Mouse (Mus musculus): ENCODE measurements around the gene Vmn1r67. TPM values are rescaled to one million over a fixed set of nuclear protein-coding genes. Genes with fewer than 3 reads are reported as not detected.

The Vmn1r67 gene
- not detected in 2 replicates for polyA plus RNA-seq (2012; rRNA removed)

DNA sequence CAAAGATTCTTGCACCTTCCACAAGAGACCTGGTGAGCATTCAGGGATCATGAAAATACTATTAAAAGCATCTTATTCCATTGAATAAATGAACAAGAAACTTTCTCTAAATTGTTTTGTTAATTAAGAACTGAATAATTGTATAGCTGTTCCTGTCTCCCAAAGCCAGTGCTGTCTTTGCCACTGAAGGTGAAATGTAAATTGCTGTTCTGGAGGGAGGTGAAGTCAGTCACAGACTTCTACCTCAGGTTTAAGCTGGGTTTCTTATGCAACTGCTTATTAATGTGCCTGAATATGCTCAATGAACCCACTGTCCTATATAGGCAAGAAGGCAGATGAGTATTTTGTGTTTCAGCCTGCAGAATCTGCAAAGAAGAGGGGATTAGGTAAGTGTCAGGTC, at the start of gene Vmn1r67:
TSS of gene Vmn1r67 (plus strand) at position 301 of the 400 bp plus-strand sequence.
- TF ChIP-seq CTCF (IDR thresholded peaks at IDR 0.05; ENCODE audit: borderline replicate concordance, insufficient read depth, low read depth, low read length) (no peak), POLR2A (IDR thresholded peaks at IDR 0.05; ENCODE audit: borderline replicate concordance, insufficient read depth, low read length) (no peak)
- Histone ChIP-seq H3K4me3 (replicated peaks; ENCODE audit: insufficient read depth, low read depth, low read length) (no peak within 1 kb of the TSS), H3K27me3 (ENCODE audit: control insufficient read depth, insufficient read depth, low read length) (no peaks in the 10 kb centered on the region), H3K4me1 (ENCODE audit: control insufficient read depth, insufficient read depth, low read length) (no peaks in the 10 kb centered on the region), H3K27ac (ENCODE audit: insufficient read depth, low read length) (no peak within 1 kb of the TSS)
- no peak for DNase-seq

- Histone ChIP-seq H3K27ac (ENCODE audit: insufficient read depth, low read length) (no peak overlapping the region), H3K4me3 (replicated peaks; ENCODE audit: insufficient read depth, low read depth, low read length) (no peak overlapping the region), H3K4me1 (ENCODE audit: control insufficient read depth, insufficient read depth, low read length) (no peaks in the 10 kb centered on the region), H3K27me3 (ENCODE audit: control insufficient read depth, insufficient read depth, low read length) (no peaks in the 10 kb centered on the region)
- TF ChIP-seq POLR2A (IDR thresholded peaks at IDR 0.05; ENCODE audit: borderline replicate concordance, insufficient read depth, low read length) (no peak), CTCF (IDR thresholded peaks at IDR 0.05; ENCODE audit: borderline replicate concordance, insufficient read depth, low read depth, low read length) (no peak)
- 64% methylated on average over 3 of the region's 3 CpGs for WGBS
- no peak for DNase-seq
Measured at GRCm38 (mm10) chr7:10458166-10458565, 15.0 kb downstream of the Vmn1r67 start.

DNA sequence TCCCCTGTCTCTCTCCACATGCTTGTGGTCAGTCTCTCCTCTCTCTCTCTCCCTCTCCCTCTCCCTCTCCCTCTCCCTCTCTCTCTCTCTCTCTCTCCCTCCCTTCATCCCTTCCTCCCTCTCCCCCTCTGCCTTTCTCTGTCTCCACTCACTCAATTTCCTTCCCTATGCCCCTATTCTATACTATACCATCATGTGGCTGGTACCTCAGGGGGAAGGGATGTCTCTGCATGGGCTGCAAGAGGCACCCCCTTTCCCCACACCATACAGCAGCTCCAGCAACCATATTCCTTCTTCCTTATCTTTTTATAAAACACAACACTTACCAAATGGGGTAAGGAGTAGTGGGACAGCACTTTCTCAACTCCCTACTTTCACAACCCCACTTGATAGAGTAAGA, 36.7 kb downstream of the Vmn1r67 start:
- no peak for DNase-seq
- no peak for TF ChIP-seq POLR2A (IDR thresholded peaks at IDR 0.05; ENCODE audit: borderline replicate concordance, insufficient read depth, low read length)
- no peak for TF ChIP-seq CTCF (IDR thresholded peaks at IDR 0.05; ENCODE audit: borderline replicate concordance, insufficient read depth, low read depth, low read length)
- no peaks in the 10 kb centered on the region for H3K27me3 ChIP-seq (ENCODE audit: control insufficient read depth, insufficient read depth, low read length)
- no peaks in the 10 kb centered on the region for H3K4me1 ChIP-seq (ENCODE audit: control insufficient read depth, insufficient read depth, low read length)
- H3K27ac ChIP-seq (ENCODE audit: insufficient read depth, low read length) = no peak overlapping the region
- H3K4me3 ChIP-seq (replicated peaks; ENCODE audit: insufficient read depth, low read depth, low read length) = no peak overlapping the region

DNA sequence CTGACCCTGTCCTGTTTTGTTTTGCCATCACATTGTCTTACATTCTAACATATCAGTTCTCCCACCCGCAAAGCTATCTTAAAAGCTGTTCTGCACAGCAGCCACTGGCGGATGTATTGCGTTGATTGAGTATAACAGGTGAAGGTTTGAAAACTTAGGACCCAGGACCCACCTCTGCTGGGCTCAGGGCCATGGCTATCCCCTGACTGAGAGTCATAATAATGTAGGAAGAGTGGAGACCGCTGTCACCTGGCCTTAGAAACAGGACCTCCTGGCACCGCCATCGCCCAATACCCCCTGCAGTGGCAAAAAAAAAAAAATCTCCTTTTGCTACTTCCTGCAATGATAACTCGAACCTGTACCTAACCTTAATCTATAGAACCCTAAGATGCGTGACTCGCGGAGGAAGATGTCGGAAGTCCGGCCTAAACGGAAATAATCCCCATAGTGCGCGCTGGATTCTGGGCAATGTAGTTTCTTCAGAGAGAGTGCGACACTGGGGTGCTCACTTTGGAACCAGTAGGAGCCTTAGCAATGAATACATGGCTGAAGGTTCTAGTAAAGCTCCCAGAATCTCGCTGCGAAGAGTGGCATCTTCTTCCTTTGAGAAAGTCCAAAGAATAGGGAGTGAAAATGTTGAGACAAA, 37.6 kb downstream of the Vmn1r67 start:
- peak overlapping the region; percentile 81 for H3K4me3 ChIP-seq (replicated peaks; ENCODE audit: insufficient read depth, low read depth, low read length)
- no peaks in the 10 kb centered on the region for H3K4me1 ChIP-seq (ENCODE audit: control insufficient read depth, insufficient read depth, low read length)
- DNase-seq = peak; percentile 63 to 69
- H3K27me3 ChIP-seq (ENCODE audit: control insufficient read depth, insufficient read depth, low read length) = no peaks in the 10 kb centered on the region
- H3K27ac ChIP-seq (ENCODE audit: insufficient read depth, low read length) = no peak overlapping the region
- no peak for TF ChIP-seq POLR2A (IDR thresholded peaks at IDR 0.05; ENCODE audit: borderline replicate concordance, insufficient read depth, low read length)
- no peak for TF ChIP-seq CTCF (IDR thresholded peaks at IDR 0.05; ENCODE audit: borderline replicate concordance, insufficient read depth, low read depth, low read length)
- WGBS = 57% methylated on average over 18 of the region's 18 CpGs

GRCm38 (mm10) chr7:10494786-10495521, 51.8 kb downstream of the Vmn1r67 start, which contains the start of gene Zik1:
Gene Zik1 (minus strand): TSS chr7:10495394.
- Histone ChIP-seq H3K4me1 (ENCODE audit: control insufficient read depth, insufficient read depth, low read length) (no peaks in the 10 kb centered on the region), H3K27ac (ENCODE audit: insufficient read depth, low read length) (no peak within 1 kb of the TSS), H3K27me3 (ENCODE audit: control insufficient read depth, insufficient read depth, low read length) (no peaks in the 10 kb centered on the region), H3K4me3 (replicated peaks; ENCODE audit: insufficient read depth, low read depth, low read length) (peak within 1 kb of the TSS; percentile 71)
- peak; percentile 79 to 82 for DNase-seq
- TF ChIP-seq CTCF (IDR thresholded peaks at IDR 0.05; ENCODE audit: borderline replicate concordance, insufficient read depth, low read depth, low read length) (no peak), POLR2A (IDR thresholded peaks at IDR 0.05; ENCODE audit: borderline replicate concordance, insufficient read depth, low read length) (peak; percentile 53; the same call in 1 of the 2 replicates)
- WGBS = under 1% methylated on average over 33 of the region's 33 CpGs

GRCm38 (mm10) chr7:10495578-10495977, 52.4 kb downstream of the Vmn1r67 start:
- no peak overlapping the region for H3K27ac ChIP-seq (ENCODE audit: insufficient read depth, low read length)
- H3K4me1 ChIP-seq (ENCODE audit: control insufficient read depth, insufficient read depth, low read length) = no peaks in the 10 kb centered on the region
- TF ChIP-seq POLR2A (IDR thresholded peaks at IDR 0.05; ENCODE audit: borderline replicate concordance, insufficient read depth, low read length) (no peak), CTCF (IDR thresholded peaks at IDR 0.05; ENCODE audit: borderline replicate concordance, insufficient read depth, low read depth, low read length) (no peak)
- H3K27me3 ChIP-seq (ENCODE audit: control insufficient read depth, insufficient read depth, low read length) = no peaks in the 10 kb centered on the region
- 33% methylated on average over 6 of the region's 6 CpGs for WGBS
- H3K4me3 ChIP-seq (replicated peaks; ENCODE audit: insufficient read depth, low read depth, low read length) = peak overlapping the region; percentile 71
- DNase-seq = no peak

Other genes with a start within 250 kb of the Vmn1r67 start
- not detected in 2 replicates for gene Vmn1r66, start 165.3 kb upstream of the Vmn1r67 start, polyA plus RNA-seq (2012; rRNA removed)
- 6.0 and 6.1 TPM in 2 replicates for gene Zik1, start 52.1 kb downstream of the Vmn1r67 start, polyA plus RNA-seq (2012; rRNA removed)
- gene Vmn1r68, start 115.2 kb downstream of the Vmn1r67 start, polyA plus RNA-seq (2012; rRNA removed) = not detected in 2 replicates
- not detected in 2 replicates for gene Vmn1r69, start 170.3 kb downstream of the Vmn1r67 start, polyA plus RNA-seq (2012; rRNA removed)
- not detected in 2 replicates for gene Vmn1r70, start 188.2 kb downstream of the Vmn1r67 start, polyA plus RNA-seq (2012; rRNA removed)
- gene Nlrp4b, start 244.5 kb downstream of the Vmn1r67 start, polyA plus RNA-seq (2012; rRNA removed) = not detected in 2 replicates

All from cerebellum, adult 2 months (tissue).